Mouse (Mus musculus) stomach, embryonic 16.5 days (tissue): ENCODE results near the gene Elmo2. TPM values are rescaled to one million over a fixed set of nuclear protein-coding genes. Genes with fewer than 3 reads are reported as not detected.

Source experiments
- ATAC-seq: fragments of 200-750 bp; cut with Nextera tagmentation; 2 replicates; pipeline ENCODE4 v1.8.0; 2017; ENCODE audit warnings: moderate number of reproducible peaks, moderate TSS enrichment; ENCODE audit not compliant: insufficient read depth, low FRiP score
- H3K27ac ChIP-seq: fragments of 300-500 bp; sonication (generic); 2 replicates; pipeline ENCODE4 v1.5.1; 2014; ENCODE audit warnings: low read length
- H3K27me3 ChIP-seq: fragments of 300-500 bp; sonication (generic); 2 replicates; pipeline ENCODE4 v1.6.1; 2014; ENCODE audit warnings: low read length, control low read depth, mixed read lengths; ENCODE audit not compliant: control insufficient read depth, insufficient read depth
- H3K36me3 ChIP-seq: fragments of 300-500 bp; sonication (generic); 2 replicates; pipeline ENCODE4 v1.6.1; 2014; ENCODE audit warnings: low read length; ENCODE audit not compliant: control insufficient read depth, insufficient read depth
- H3K4me1 ChIP-seq: fragments of 300-500 bp; sonication (generic); 2 replicates; pipeline ENCODE4 v1.6.1; 2014; ENCODE audit warnings: low read length, control low read depth, mixed read lengths; ENCODE audit not compliant: control insufficient read depth, insufficient read depth
- H3K4me2 ChIP-seq: fragments of 300-500 bp; sonication (generic); 2 replicates; pipeline ENCODE4 v1.6.1; 2014; ENCODE audit warnings: low read depth, low read length, mixed read lengths
- H3K4me3 ChIP-seq: fragments of 300-500 bp; sonication (generic); replicated peaks from 2 replicates; pipeline ENCODE4 v1.5.1; 2014; ENCODE audit warnings: mild to moderate bottlenecking, low read length
- H3K9ac ChIP-seq: fragments of 300-500 bp; sonication (generic); 2 replicates; pipeline ENCODE4 v1.6.1; 2014; ENCODE audit warnings: low read length
- H3K9me3 ChIP-seq: fragments of 300-500 bp; sonication (generic); replicated peaks from 2 replicates; pipeline ENCODE4 v1.6.1; 2016; ENCODE audit warnings: low read length, control low read depth; ENCODE audit not compliant: control insufficient read depth
- WGBS: fragments of 180-500 bp; shearing (Covaris S2); extraction: QIAGEN DNeasy Blood & Tissue Kit; methylation state at CpG from one replicate; pipeline ENCODE4 v1.1.7; 2014; 5-methylcytosine and 5-hydroxymethylcytosine counted together
- polyA plus RNA-seq: library from polyadenylated mRNA; unstranded; fragments of >200 nt; fragmentation: Nextera tagmentation; extraction: Ambion mirVana; gene quantifications from 2 replicates; pipeline ENCODE4 v1.2.1, GENCODE M21; 2015

Elmo2 gene
- polyA plus RNA-seq, 1 experiment from 2014 or later: 56.0 TPM

- ATAC-seq: peak; percentile 61
Measured at GRCm38 (mm10) chr2:165288315-165289031, 37.8 kb downstream of the Elmo2 start.

DNA sequence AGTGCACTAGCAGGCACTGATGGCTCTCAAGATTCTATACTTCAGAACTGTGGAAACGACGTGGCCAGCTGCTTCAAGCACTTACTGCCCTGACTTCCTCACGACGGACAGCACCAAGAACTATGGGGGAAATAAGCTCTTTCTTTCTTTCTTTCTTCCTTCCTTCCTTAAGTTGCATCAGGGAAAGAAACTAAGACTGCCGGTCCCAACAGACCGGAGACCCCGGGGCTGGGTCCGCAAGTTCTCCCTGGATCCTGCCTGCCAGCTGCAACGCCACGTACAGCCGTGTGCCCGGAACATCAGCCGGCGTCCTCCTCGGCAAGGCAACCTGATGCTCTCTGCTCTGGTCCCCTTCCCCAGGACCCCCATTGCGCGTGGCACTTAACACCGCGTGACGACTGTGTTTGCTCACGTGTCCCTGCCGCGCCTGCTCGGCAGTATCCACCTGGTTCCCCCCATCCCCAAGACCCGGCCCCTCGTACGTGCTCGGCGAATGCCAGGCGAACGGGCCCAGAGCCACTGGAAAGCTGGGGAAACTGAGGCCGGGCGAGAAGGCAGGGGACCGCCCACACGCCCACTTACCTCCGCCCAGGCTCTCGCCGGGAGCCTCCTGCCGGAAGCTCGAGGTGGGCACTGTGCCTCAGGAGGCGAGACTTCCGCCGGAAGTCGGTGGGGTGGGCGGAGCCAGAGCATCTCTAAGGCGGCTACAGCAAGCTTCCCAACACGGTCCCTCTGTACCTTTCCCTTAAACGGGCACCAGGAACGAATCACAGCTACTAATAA, 38.9 kb downstream of the Elmo2 start, which contains the start of gene Slc35c2:
Gene Slc35c2 (minus strand): TSS at position 668 of the 783 bp plus-strand sequence.
- under 1% methylated on average over 49 of the region's 49 CpGs for WGBS
- Histone ChIP-seq H3K27me3 (no peaks in the 10 kb centered on the region), H3K36me3 (0 out of 2 replicates have a peak, but pooled peaks cover 8% of the 10 kb centered on the region), H3K4me1 (peaks cover 22% of the 10 kb centered on the region), H3K9me3 (no peaks in the 10 kb centered on the region), H3K9ac (peak within 1 kb of the TSS; percentile 87), H3K27ac (peak within 1 kb of the TSS; percentile 80), H3K4me3 (peak within 1 kb of the TSS; percentile 71), H3K4me2 (peak within 1 kb of the TSS; percentile 93)
- ATAC-seq: peak; percentile 91

More at GRCm38 (mm10) chr2:165288315-165289031, 37.8 kb downstream of the Elmo2 start:
- H3K9me3 ChIP-seq: no peaks in the 10 kb centered on the region
- peaks cover 8% of the 10 kb centered on the region; the same call in 1 of the 2 replicates for H3K36me3 ChIP-seq
- H3K9ac ChIP-seq: peak overlapping the region; percentile 87
- H3K4me1 ChIP-seq: peaks cover 21% of the 10 kb centered on the region
- no peaks in the 10 kb centered on the region for H3K27me3 ChIP-seq
- peak overlapping the region; percentile 93 for H3K4me2 ChIP-seq
- peak overlapping the region; percentile 71 for H3K4me3 ChIP-seq
- peak overlapping the region; percentile 80 for H3K27ac ChIP-seq
- 55% methylated on average over 18 of the region's 18 CpGs for WGBS

GRCm38 (mm10) chr2:165286361-165287201, 39.7 kb downstream of the Elmo2 start:
- Histone ChIP-seq H3K4me1 (peaks cover 30% of the 10 kb centered on the region), H3K9me3 (no peaks in the 10 kb centered on the region), H3K27me3 (no peaks in the 10 kb centered on the region), H3K36me3 (0 out of 2 replicates have a peak, but pooled peaks cover 5% of the 10 kb centered on the region), H3K27ac (peak overlapping the region; percentile 80; the same call in 1 of the 2 replicates), H3K9ac (peak overlapping the region; percentile 87), H3K4me3 (peak overlapping the region; percentile 71), H3K4me2 (peak overlapping the region; percentile 93)
- 56% methylated on average over 18 of the region's 18 CpGs for WGBS
- ATAC-seq: no peak

- Histone ChIP-seq H3K27ac (no peak overlapping the region), H3K4me1 (peaks cover 32% of the 10 kb centered on the region), H3K9me3 (no peaks in the 10 kb centered on the region), H3K36me3 (0 out of 2 replicates have a peak, but pooled peaks cover 4% of the 10 kb centered on the region), H3K27me3 (no peaks in the 10 kb centered on the region), H3K9ac (no peak overlapping the region; the same call in 1 of the 2 replicates), H3K4me3 (no peak overlapping the region), H3K4me2 (peak overlapping the region; percentile 19; the same call in 1 of the 2 replicates)
- no peak for ATAC-seq
- 85% methylated on average over 8 of the region's 8 CpGs for WGBS
Measured at GRCm38 (mm10) chr2:165285621-165286020, 40.7 kb downstream of the Elmo2 start.

DNA sequence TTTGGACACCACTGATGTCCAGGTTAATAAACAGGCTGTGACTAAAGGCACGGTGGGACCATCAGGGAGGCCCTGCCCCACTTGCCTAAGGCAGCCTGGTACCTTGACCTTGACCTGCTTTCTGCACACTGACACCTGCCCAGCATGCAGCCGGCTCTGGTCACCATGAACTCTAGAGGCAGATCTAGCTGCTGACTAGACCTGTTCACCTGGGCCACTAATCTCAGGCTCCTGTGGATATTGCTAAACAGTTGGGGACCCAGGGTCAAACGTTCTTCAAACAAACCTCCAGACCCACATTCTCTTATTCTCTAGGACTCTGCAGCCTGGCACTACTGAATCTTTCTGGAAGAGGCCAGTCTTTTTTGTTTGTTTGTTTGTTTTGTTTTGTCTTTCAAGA, 41.2 kb downstream of the Elmo2 start:
- no peaks in the 10 kb centered on the region for H3K9me3 ChIP-seq
- no peak overlapping the region for H3K27ac ChIP-seq
- no peaks in the 10 kb centered on the region for H3K27me3 ChIP-seq
- peaks cover 32% of the 10 kb centered on the region for H3K4me1 ChIP-seq
- H3K4me3 ChIP-seq: no peak overlapping the region
- no peak overlapping the region for H3K9ac ChIP-seq
- 67% methylated on average over 3 of the region's 3 CpGs for WGBS
- 0 out of 2 replicates have a peak, but pooled peaks cover 6% of the 10 kb centered on the region for H3K36me3 ChIP-seq
- no peak overlapping the region for H3K4me2 ChIP-seq
- ATAC-seq: no peak

GRCm38 (mm10) chr2:165284377-165284776, 41.9 kb downstream of the Elmo2 start:
- Histone ChIP-seq H3K4me1 (peaks cover 32% of the 10 kb centered on the region), H3K9me3 (no peaks in the 10 kb centered on the region), H3K27me3 (no peaks in the 10 kb centered on the region), H3K36me3 (0 out of 2 replicates have a peak, but pooled peaks cover 6% of the 10 kb centered on the region), H3K4me3 (no peak overlapping the region), H3K9ac (no peak overlapping the region), H3K27ac (no peak overlapping the region; the same call in 1 of the 2 replicates), H3K4me2 (no peak overlapping the region)
- 80% methylated on average over 7 of the region's 7 CpGs for WGBS
- no peak for ATAC-seq

GRCm38 (mm10) chr2:165283644-165284043, 42.6 kb downstream of the Elmo2 start:
- no peak for ATAC-seq
- 74% methylated on average over 3 of the region's 3 CpGs for WGBS
- 0 out of 2 replicates have a peak, but pooled peaks cover 6% of the 10 kb centered on the region for H3K36me3 ChIP-seq

DNA sequence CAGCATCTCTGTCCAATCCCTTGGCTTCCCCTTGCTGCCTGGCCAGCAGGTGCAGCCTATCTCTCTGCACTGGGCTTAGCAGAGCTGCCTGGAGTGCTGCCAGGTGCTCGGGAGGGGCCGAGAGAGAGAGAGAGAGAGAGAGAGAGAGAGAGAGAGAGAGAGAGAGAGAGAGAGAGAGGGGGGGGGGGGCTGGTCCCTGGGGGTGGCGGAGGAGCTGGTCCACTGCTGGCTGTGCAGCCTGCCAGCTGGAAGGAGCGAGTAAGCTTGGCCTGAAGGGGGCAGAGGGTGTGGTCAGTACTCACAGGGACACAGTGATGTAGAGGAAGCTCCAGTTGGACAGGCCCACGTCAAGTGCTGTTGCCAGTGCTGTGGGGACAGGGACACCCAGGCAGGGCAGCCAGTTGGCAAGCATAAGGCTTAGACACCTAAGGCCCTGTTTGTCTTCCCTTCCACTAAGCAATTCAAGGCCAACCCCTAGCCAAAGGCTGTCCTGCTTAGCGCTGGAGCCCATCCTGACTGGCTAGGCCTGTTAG, 44.4 kb downstream of the Elmo2 start:
- no peak overlapping the region for H3K4me2 ChIP-seq
- ATAC-seq: peak; percentile 49; the same call in 1 of the 2 replicates
- H3K27me3 ChIP-seq: no peaks in the 10 kb centered on the region
- H3K36me3 ChIP-seq: 0 out of 2 replicates have a peak, but pooled peaks cover 6% of the 10 kb centered on the region
- H3K9ac ChIP-seq: peak overlapping the region; percentile 37; the same call in 1 of the 2 replicates
- H3K4me1 ChIP-seq: peaks cover 18% of the 10 kb centered on the region
- no peak overlapping the region for H3K27ac ChIP-seq
- no peak overlapping the region for H3K4me3 ChIP-seq
- WGBS: 33% methylated on average over 6 of the region's 6 CpGs
- no peaks in the 10 kb centered on the region for H3K9me3 ChIP-seq

More at GRCm38 (mm10) chr2:165283644-165284043, 42.6 kb downstream of the Elmo2 start:
- no peak overlapping the region for H3K4me3 ChIP-seq
- H3K4me2 ChIP-seq: no peak overlapping the region
- H3K27ac ChIP-seq: no peak overlapping the region
- no peak overlapping the region for H3K9ac ChIP-seq
- no peaks in the 10 kb centered on the region for H3K27me3 ChIP-seq
- H3K9me3 ChIP-seq: no peaks in the 10 kb centered on the region
- peaks cover 29% of the 10 kb centered on the region for H3K4me1 ChIP-seq
